Mouse (Mus musculus): ENCODE measurements around the gene Tsga10ip. TPM values are rescaled to one million over a fixed set of nuclear protein-coding genes. Genes with fewer than 3 reads are reported as not detected.
A peak's percentile ranks its signal among the peaks of the same experiment; 100 is the strongest.

Gene Tsga10ip
- not detected for total RNA-seq (2021)

- DNase-seq (ENCODE audit: extremely low spot score in 1 of 2, low spot score in 1 of 2) = no peak
Observed at GRCm38 (mm10) chr19:5402293-5402692, at the start of gene Tsga10ip. Tsga10ip (minus strand) TSS chr19:5402526.

GRCm38 (mm10) chr19:5451766-5452165, 49.4 kb upstream of the Tsga10ip start:
- no peak for DNase-seq (ENCODE audit: extremely low spot score in 1 of 2, low spot score in 1 of 2)

DNA sequence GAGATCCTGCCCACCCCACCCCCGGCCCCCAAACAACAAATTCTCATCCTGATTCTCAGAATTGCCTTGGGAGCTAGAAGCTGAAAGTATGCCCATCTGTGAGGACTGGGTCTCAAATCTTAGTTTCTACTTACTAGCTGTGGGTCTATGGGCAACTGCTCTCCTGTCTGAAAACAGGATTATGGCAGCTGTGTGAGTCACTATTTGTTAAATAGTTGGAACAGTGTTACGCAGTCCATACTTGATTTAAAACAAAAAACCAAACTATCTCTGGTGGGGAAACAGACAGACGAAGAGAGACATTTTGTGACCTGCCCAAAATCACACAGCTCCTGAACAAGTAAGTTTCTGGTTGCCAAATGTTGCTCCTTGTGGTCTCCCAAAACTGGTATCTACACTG, 47.3 kb upstream of the Tsga10ip start:
- no peak for DNase-seq (ENCODE audit: extremely low spot score in 1 of 2, low spot score in 1 of 2)

DNA sequence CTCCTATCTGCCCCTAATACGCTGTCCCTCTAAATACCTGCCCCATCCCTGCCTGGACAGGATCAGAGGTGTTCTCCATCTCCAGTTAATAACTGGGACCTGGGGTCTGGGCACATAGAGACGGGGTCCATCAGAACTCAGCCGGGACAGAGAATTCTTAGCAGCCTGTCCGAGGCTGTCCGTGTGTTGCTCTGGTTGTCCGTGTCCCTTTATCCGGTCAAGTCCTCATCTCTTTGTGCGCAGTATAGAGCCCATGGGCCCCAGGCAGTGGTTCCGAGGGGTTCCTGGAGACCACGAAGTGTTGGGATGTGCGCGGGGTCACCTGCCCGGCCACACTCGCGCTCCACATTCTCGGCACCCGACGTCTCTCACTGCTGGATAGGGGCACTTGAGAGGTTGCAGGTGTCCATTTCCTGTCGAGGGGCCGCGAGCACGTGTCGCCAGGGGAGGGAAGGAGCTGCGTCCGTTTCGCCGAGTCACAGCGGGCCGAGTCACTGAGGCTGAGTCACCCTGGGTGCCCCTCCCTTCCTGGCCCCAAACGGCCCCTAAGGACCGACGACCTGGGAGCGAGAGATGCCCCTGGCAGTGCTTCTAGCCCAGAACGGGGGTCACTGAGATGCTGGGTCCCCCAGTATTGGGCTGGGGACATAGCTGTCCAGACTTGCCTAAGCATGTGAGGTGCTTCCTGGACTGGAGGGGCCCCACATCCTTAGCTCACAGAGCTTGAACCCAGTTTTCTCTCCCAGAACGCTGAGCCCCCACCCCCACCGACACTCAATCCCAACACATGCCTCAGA, 46.2 kb upstream of the Tsga10ip start:
- no peak for DNase-seq (ENCODE audit: extremely low spot score in 1 of 2, low spot score in 1 of 2)

GRCm38 (mm10) chr19:5447515-5448353, 45.4 kb upstream of the Tsga10ip start, which contains the start of gene Fosl1:
Fosl1 (plus strand) TSS chr19:5447547.
- DNase-seq (ENCODE audit: extremely low spot score in 1 of 2, low spot score in 1 of 2) = peak in 1 of 2 experiments; percentile 57

- DNase-seq (ENCODE audit: extremely low spot score in 1 of 2, low spot score in 1 of 2) = no peak
Observed at GRCm38 (mm10) chr19:5445747-5446146, 43.4 kb upstream of the Tsga10ip start.

GRCm38 (mm10) chr19:5444954-5445353, 42.6 kb upstream of the Tsga10ip start:
- no peak for DNase-seq (ENCODE audit: extremely low spot score in 1 of 2, low spot score in 1 of 2)

- DNase-seq (ENCODE audit: extremely low spot score in 1 of 2, low spot score in 1 of 2) = no peak
Observed at GRCm38 (mm10) chr19:5444371-5444908, 42.1 kb upstream of the Tsga10ip start.

DNA sequence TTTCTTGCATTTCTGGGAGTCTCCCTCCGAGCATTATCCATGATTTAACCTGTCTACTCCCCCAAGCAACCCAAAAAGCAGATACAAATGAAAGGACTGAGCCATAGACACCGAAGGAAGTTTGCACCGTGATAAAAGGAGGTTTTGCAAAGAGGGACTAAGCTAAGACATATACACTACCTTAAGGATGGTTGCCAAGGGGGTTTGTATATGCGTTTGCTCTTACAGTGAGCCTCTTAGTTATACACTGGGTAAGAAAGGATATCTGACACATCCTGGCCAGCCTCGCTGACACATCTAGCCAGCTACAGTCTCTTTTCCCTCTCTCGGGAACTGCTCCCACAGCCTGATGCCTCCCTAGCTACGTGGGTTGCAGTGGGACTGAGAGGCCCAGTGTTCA, 31.6 kb upstream of the Tsga10ip start:
- no peak for DNase-seq (ENCODE audit: extremely low spot score in 1 of 2, low spot score in 1 of 2)

- DNase-seq (ENCODE audit: extremely low spot score in 1 of 2, low spot score in 1 of 2) = no peak
Observed at GRCm38 (mm10) chr19:5432992-5433852, 30.9 kb upstream of the Tsga10ip start.

DNA sequence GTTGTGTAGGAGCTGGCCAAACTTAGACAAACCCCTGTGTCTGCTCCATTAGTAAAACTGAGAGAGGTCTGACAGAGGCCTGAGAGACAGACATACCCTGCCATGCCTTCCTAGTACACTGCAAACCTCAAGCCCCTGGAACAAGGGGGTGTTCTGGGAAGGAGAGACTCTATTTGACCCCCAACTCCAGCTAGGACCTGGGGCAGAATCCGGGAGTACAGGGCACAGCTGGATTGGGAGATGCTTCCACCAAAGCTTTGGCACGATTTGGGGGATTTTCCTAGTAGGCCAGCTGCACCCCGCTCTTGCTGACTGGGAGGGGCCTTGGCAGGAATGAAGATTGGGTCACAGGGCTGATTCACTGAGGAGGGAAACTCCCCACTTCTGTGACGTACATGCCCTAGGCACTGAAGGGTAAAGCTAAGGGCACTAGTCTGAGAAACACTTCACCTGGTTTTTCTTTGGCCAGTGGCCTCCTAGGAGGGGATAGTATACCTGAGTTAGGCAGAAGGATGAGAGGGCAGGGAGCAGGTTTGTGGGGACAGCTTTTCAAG, 29.7 kb upstream of the Tsga10ip start:
- DNase-seq (ENCODE audit: extremely low spot score in 1 of 2, low spot score in 1 of 2) = no peak

GRCm38 (mm10) chr19:5430408-5430807, 28.1 kb upstream of the Tsga10ip start:
- no peak for DNase-seq (ENCODE audit: extremely low spot score in 1 of 2, low spot score in 1 of 2)

DNA sequence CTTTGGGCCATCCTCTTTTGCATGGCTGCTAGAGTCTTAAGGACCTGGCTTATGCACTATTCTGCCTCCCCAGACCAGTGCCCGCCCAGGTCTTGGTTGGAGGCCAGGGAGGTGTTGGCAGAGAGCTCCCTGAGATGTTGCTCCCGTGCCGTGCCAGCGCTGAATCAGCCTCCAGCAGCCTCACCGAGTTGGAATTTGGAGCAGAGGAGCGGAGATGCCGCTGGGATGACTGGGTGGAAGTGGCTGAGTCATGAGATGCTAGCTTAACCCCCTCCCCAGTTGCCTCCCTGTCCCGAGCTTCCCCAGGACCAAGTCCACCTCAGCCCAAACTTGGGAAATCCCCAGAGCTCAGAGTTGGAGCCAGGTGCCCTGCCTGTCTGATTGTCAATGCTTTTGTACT, 27.5 kb upstream of the Tsga10ip start:
- DNase-seq (ENCODE audit: extremely low spot score in 1 of 2, low spot score in 1 of 2) = no peak

DNA sequence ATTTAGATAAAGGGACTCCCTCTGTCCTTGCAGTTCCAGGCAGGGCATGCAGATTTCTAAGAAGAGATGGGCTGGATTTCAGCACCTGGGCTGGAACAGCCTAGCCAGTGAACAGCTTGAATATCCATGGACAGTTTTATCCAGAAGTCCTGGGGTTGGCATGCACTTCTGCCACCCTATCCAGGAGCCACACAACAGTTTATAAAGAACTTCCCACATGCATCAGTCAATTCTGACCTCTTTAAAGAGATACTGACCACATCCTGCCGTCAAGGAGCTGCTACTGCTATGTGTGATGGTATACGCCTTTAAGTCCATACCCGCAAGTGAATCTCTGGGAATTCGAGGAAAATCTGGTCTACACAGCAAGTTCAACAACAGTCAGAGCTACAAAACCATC, 26.9 kb upstream of the Tsga10ip start:
- DNase-seq (ENCODE audit: extremely low spot score in 1 of 2, low spot score in 1 of 2) = no peak

DNA sequence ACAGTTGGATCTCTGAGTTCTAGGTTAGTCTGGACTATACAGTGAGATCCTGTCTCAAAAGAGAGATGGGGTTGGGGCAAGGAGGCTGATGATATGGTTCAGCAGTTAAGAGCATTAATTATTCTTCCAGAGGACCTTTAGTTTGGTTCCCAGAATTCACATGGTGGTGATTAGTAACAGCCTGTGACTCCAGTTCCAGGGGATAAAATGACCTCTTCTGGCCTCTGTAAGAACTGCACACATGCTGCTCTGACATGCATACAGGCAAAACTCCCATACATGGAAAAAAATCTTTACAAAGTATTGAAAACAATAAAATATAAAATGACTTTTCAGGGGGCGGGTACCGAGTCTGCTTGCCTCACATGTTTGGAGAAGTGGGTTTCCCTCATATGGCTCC, 25.8 kb upstream of the Tsga10ip start:
- DNase-seq (ENCODE audit: extremely low spot score in 1 of 2, low spot score in 1 of 2) = no peak

GRCm38 (mm10) chr19:5426640-5427290, 24.4 kb upstream of the Tsga10ip start:
- DNase-seq (ENCODE audit: extremely low spot score in 1 of 2, low spot score in 1 of 2) = no peak

DNA sequence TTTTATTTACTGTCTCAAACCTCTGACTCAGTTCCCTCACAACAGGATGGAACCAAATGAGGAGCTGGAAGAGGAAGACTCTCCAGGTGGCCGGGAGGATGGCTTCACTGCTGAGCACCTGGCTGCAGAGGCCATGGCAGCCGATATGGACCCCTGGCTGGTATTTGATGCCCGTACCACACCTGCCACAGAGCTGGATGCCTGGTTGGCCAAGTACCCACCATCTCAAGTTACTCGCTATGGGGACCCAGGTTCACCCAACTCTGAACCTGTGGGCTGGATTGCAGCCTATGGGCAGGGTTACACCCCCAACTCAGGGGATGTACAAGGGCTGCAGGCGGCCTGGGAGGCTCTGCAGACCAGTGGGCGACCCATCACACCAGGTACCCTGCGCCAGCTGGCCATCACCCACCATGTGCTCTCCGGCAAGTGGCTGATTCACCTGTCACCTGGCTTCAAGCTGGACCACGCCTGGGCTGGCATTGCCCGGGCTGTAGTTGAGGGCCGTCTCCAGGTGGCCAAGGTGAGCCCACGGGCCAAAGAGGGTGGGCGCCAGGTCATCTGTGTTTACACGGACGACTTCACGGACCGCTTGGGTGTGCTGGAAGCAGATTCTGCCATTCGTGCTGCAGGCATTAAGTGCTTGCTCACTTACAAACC, 23.7 kb upstream of the Tsga10ip start:
- no peak for DNase-seq (ENCODE audit: extremely low spot score in 1 of 2, low spot score in 1 of 2)

DNA sequence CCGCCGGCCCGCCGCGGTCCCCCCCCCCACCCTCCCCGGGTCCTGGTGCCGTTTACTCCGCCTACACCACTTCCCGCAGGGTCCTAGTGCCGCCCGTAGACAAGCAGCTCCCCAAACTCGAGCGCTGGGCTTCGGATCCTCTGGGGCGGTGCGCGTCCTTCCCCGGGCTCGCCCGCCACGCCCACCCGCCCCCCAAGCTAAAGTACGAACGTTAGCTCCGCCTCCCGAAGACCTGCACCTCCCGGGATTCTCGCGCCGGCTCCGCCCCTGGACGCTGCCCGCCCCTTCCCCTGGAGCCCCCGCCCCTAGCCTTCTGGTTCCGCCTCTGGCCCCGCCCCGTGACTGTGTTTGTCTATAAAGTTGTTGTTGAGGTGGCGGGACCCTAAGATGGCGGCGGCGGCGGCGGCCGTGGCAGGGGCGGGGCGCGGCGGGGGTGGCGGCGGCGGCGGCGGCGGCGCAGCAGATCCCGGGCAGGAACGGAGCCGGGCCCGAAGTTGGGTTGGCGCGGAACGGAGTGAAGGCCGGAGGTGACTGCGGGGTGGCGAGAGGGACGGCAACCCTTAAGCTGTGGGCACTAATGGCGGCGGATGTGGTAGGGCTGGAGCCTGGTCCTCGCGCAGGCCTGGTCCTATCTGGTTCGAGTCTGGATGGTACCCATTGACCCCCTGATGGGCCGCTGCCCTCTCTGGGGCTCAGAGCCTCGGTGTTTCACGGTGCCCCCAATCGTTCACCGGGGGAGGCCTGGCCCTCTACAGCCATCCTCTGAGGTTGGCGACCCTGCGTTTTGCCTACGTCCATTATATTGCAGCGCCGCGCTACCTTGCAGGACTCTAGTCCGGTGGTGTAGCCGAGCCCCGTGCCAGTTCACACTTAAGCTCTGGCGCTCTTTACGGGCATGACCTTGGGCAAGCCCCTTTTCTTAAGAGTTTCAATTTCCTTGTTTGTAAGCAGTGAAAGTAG, 22.7 kb upstream of the Tsga10ip start, which contains the start of the genes Drap1 and AI837181:
Drap1 (minus strand) TSS at position 198 of the 960 bp plus-strand sequence.
AI837181 (plus strand) TSS at position 363 of the 960 bp plus-strand sequence.
- DNase-seq (ENCODE audit: extremely low spot score in 1 of 2, low spot score in 1 of 2) = peak; percentile 85 to 86

Measured in layer of hippocampus, postnatal 25 days (tissue).